Mouse (Mus musculus) embryonic facial prominence, embryonic 12.5 days (tissue): ENCODE data around the gene Mecr. TPM values are rescaled to one million over a fixed set of nuclear protein-coding genes. Genes with fewer than 3 reads are reported as not detected.

Experiments used
- ATAC-seq: fragments of 200-750 bp; cut with Nextera tagmentation; 2 replicates; pipeline ENCODE4 v1.8.0; 2017; ENCODE audit not compliant: insufficient number of reproducible peaks, insufficient read depth, low FRiP score, low TSS enrichment
- H3K27ac ChIP-seq: fragments of 300-500 bp; sonication (generic); 2 replicates; pipeline ENCODE4 v1.5.1; 2016; ENCODE audit warnings: mild to moderate bottlenecking
- H3K27me3 ChIP-seq: fragments of 300-500 bp; sonication (generic); 2 replicates; pipeline ENCODE4 v1.6.1; 2016; ENCODE audit warnings: mild to moderate bottlenecking, moderate library complexity
- H3K36me3 ChIP-seq: fragments of 300-500 bp; sonication (generic); 2 replicates; pipeline ENCODE4 v1.6.1; 2016; ENCODE audit warnings: mild to moderate bottlenecking
- H3K4me1 ChIP-seq: fragments of 300-500 bp; sonication (generic); 2 replicates; pipeline ENCODE4 v1.6.1; 2016
- H3K4me2 ChIP-seq: fragments of 300-500 bp; sonication (generic); replicated peaks from 2 replicates; pipeline ENCODE4 v1.6.1; 2016; ENCODE audit warnings: mild to moderate bottlenecking, moderate library complexity
- H3K4me3 ChIP-seq: fragments of 300-500 bp; sonication (generic); 2 replicates; pipeline ENCODE4 v1.5.1; 2016; ENCODE audit warnings: mild to moderate bottlenecking
- H3K9ac ChIP-seq: fragments of 300-500 bp; sonication (generic); 2 replicates; pipeline ENCODE4 v1.6.1; 2016; ENCODE audit warnings: mild to moderate bottlenecking, moderate library complexity
- H3K9me3 ChIP-seq: fragments of 300-500 bp; sonication (generic); 2 replicates; pipeline ENCODE4 v1.6.1; 2016; ENCODE audit warnings: mild to moderate bottlenecking, moderate library complexity
- WGBS: fragments of 180-500 bp; shearing (Covaris S2); methylation state at CpG from one replicate; pipeline ENCODE4 v1.1.7; 2016; 5-methylcytosine and 5-hydroxymethylcytosine counted together
- polyA plus RNA-seq: library from polyadenylated mRNA; unstranded; fragments of >200 nt; fragmentation: Nextera tagmentation; extraction: Ambion mirVana; gene quantifications from 2 replicates; pipeline ENCODE4 v1.2.1, GENCODE M21; 2016

The Mecr gene
- polyA plus RNA-seq, 1 experiment from 2014 or later: 48.4 TPM

GRCm38 (mm10) chr4:131836351-131836881, 6.9 kb upstream of the Mecr start:
- WGBS: 1% methylated on average over 38 of the region's 39 CpGs
- Histone ChIP-seq H3K27me3 (peaks cover 14% of the 10 kb centered on the region; the same call in 1 of the 2 replicates), H3K4me2 (peak overlapping the region; percentile 94), H3K4me3 (peak overlapping the region; percentile 68), H3K4me1 (peaks cover 41% of the 10 kb centered on the region), H3K9ac (peak overlapping the region; percentile 76), H3K36me3 (no peaks in the 10 kb centered on the region), H3K27ac (0 out of 2 replicates have a peak overlapping the region, but pooled peaks have one; percentile 38), H3K9me3 (no peaks in the 10 kb centered on the region)
- no peak for ATAC-seq

- WGBS: 0% methylated on average over 62 of the region's 76 CpGs
- peaks cover 14% of the 10 kb centered on the region; the same call in 1 of the 2 replicates for H3K27me3 ChIP-seq
- 0 out of 2 replicates have a peak overlapping the region, but pooled peaks have one; percentile 38 for H3K27ac ChIP-seq
Measured at GRCm38 (mm10) chr4:131836891-131837491, 6.3 kb upstream of the Mecr start.

DNA sequence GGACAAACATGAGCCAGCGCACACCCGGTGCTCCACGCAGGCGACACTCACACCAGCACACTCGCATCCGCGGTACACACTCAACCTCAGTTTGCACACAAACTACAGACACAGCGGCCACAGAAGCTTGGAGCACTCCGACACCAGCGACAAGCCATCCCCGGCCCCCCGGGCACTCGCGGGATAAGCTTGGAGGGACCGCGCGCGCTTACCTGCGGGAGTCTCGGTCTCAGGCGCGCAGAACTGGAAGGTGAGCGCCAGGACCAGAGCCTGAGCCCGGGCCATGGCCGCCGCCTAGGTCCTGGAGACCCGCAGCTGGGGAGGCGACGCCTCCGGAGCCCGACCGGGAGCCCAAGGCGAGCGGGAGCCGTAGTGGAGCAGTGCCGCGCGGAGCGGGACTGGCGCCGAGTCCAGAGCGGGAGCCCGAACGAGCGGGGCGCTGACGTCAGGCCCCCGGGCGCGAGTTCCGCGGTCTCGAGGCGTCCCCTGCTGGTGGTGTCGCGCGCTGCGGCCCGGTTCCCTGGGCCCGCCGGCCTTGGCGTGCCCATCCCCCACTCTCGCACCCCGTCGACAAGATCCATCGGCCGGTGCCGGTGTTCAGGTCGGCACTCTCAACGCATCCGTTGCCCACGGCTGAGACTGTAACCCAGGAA, 5.3 kb upstream of the Mecr start, which contains the start of gene Ptpru:
TSS of gene Ptpru (minus strand) at position 417 of the 653 bp plus-strand sequence.
- Histone ChIP-seq H3K4me2 (peak within 1 kb of the TSS; percentile 94), H3K9ac (peak within 1 kb of the TSS; percentile 76), H3K36me3 (no peaks in the 10 kb centered on the region), H3K27ac (0 out of 2 replicates have a peak within 1 kb of the TSS, but pooled peaks have one; percentile 51), H3K27me3 (peaks cover 14% of the 10 kb centered on the region; the same call in 1 of the 2 replicates), H3K4me1 (peaks cover 29% of the 10 kb centered on the region), H3K9me3 (no peaks in the 10 kb centered on the region), H3K4me3 (peak within 1 kb of the TSS; percentile 68)
- peak; percentile 71 for ATAC-seq
- under 1% methylated on average over 71 of the region's 72 CpGs for WGBS

More at GRCm38 (mm10) chr4:131836891-131837491, 6.3 kb upstream of the Mecr start:
- no peaks in the 10 kb centered on the region for H3K36me3 ChIP-seq
- no peaks in the 10 kb centered on the region for H3K9me3 ChIP-seq
- peak; percentile 16; the same call in 1 of the 2 replicates for ATAC-seq
- H3K9ac ChIP-seq: peak overlapping the region; percentile 76
- H3K4me2 ChIP-seq: peak overlapping the region; percentile 94
- H3K4me1 ChIP-seq: peaks cover 36% of the 10 kb centered on the region
- peak overlapping the region; percentile 68 for H3K4me3 ChIP-seq

GRCm38 (mm10) chr4:131845991-131846778, 2.9 kb downstream of the Mecr start:
- Histone ChIP-seq H3K4me3 (no peak overlapping the region), H3K4me2 (no peak overlapping the region), H3K9me3 (no peaks in the 10 kb centered on the region), H3K27ac (0 out of 2 replicates have a peak overlapping the region, but pooled peaks have one; percentile 59), H3K4me1 (peaks cover 25% of the 10 kb centered on the region), H3K9ac (no peak overlapping the region), H3K27me3 (peaks cover 2% of the 10 kb centered on the region; the same call in 1 of the 2 replicates), H3K36me3 (no peaks in the 10 kb centered on the region)
- WGBS: 84% methylated on average over 8 of the region's 8 CpGs
- no peak for ATAC-seq

GRCm38 (mm10) chr4:131848082-131848481, 4.8 kb downstream of the Mecr start:
- 42% methylated on average over 6 of the region's 6 CpGs for WGBS
- H3K4me1 ChIP-seq: peaks cover 25% of the 10 kb centered on the region

GRCm38 (mm10) chr4:131849986-131850638, 6.8 kb downstream of the Mecr start:
- Histone ChIP-seq H3K9ac (no peak overlapping the region), H3K4me3 (no peak overlapping the region), H3K4me2 (no peak overlapping the region), H3K9me3 (no peaks in the 10 kb centered on the region), H3K36me3 (no peaks in the 10 kb centered on the region), H3K27me3 (no peaks in the 10 kb centered on the region), H3K4me1 (peaks cover 19% of the 10 kb centered on the region; the same call in 1 of the 2 replicates), H3K27ac (peak overlapping the region; percentile 69)
- ATAC-seq: no peak
- WGBS: 50% methylated on average over 5 of the region's 5 CpGs

More at GRCm38 (mm10) chr4:131848082-131848481, 4.8 kb downstream of the Mecr start:
- Histone ChIP-seq H3K27me3 (no peaks in the 10 kb centered on the region), H3K36me3 (no peaks in the 10 kb centered on the region), H3K4me2 (no peak overlapping the region), H3K9me3 (no peaks in the 10 kb centered on the region), H3K9ac (no peak overlapping the region), H3K27ac (peak overlapping the region; percentile 59), H3K4me3 (no peak overlapping the region)
- ATAC-seq: no peak

GRCm38 (mm10) chr4:131854950-131855349, 11.7 kb downstream of the Mecr start:
- H3K4me1 ChIP-seq: peaks cover 4% of the 10 kb centered on the region; the same call in 1 of the 2 replicates
- no peak overlapping the region for H3K27ac ChIP-seq
- no peak overlapping the region for H3K9ac ChIP-seq
- H3K9me3 ChIP-seq: no peaks in the 10 kb centered on the region
- no peak overlapping the region for H3K4me2 ChIP-seq
- H3K36me3 ChIP-seq: peaks cover 21% of the 10 kb centered on the region; the same call in 1 of the 2 replicates
- H3K27me3 ChIP-seq: no peaks in the 10 kb centered on the region
- ATAC-seq: no peak
- 76% methylated on average over 5 of the region's 5 CpGs for WGBS
- H3K4me3 ChIP-seq: no peak overlapping the region

- ATAC-seq: no peak; the same call in 1 of the 2 replicates
- H3K4me1 ChIP-seq: peaks cover 7% of the 10 kb centered on the region
- H3K4me2 ChIP-seq: no peak overlapping the region
- 40% methylated on average over 15 of the region's 15 CpGs for WGBS
- H3K27ac ChIP-seq: peak overlapping the region; percentile 69; the same call in 1 of the 2 replicates
- H3K4me3 ChIP-seq: no peak overlapping the region
- H3K9me3 ChIP-seq: no peaks in the 10 kb centered on the region
- no peak overlapping the region for H3K9ac ChIP-seq
- peaks cover 45% of the 10 kb centered on the region for H3K36me3 ChIP-seq
- no peaks in the 10 kb centered on the region for H3K27me3 ChIP-seq
Measured at GRCm38 (mm10) chr4:131860492-131861340, 17.4 kb downstream of the Mecr start.

DNA sequence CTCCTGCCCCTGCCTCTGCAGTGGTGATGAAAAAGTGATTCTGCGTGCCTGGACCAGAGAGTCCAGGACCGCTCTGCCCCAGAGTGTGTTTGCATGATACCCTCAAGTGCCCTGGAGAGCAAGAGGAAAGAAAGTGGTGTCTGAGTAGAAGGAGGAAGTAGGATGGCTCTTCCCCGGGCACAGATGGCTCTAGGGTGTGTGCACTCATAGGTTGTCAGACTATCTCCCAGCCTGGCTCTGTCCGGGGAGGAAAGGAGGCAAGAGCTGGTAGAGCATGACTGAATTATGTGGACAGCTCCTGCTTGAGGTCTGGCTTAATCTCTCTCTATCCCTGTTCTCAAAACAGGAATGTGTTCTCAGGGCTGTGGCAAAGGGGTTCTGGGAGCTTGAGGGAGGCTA, 18.1 kb downstream of the Mecr start:
- no peak for ATAC-seq
- Histone ChIP-seq H3K27ac (peak overlapping the region; percentile 69; the same call in 1 of the 2 replicates), H3K9me3 (no peaks in the 10 kb centered on the region), H3K27me3 (no peaks in the 10 kb centered on the region), H3K36me3 (peaks cover 49% of the 10 kb centered on the region), H3K4me1 (peaks cover 7% of the 10 kb centered on the region), H3K9ac (no peak overlapping the region), H3K4me2 (no peak overlapping the region), H3K4me3 (no peak overlapping the region)
- 81% methylated on average over 4 of the region's 4 CpGs for WGBS

GRCm38 (mm10) chr4:131872672-131873292, 29.5 kb downstream of the Mecr start:
- WGBS: 8% methylated on average over 11 of the region's 11 CpGs
- Histone ChIP-seq H3K27ac (peak overlapping the region; percentile 100), H3K4me3 (peak overlapping the region; percentile 91), H3K9ac (peak overlapping the region; percentile 69), H3K9me3 (no peaks in the 10 kb centered on the region), H3K4me2 (peak overlapping the region; percentile 53), H3K4me1 (peaks cover 28% of the 10 kb centered on the region), H3K36me3 (peaks cover 4% of the 10 kb centered on the region; the same call in 1 of the 2 replicates), H3K27me3 (no peaks in the 10 kb centered on the region)
- ATAC-seq: peak; percentile 36; the same call in 1 of the 2 replicates
